ENCODE assay signal across 8 mouse cellular contexts in the genomic region with DNA sequence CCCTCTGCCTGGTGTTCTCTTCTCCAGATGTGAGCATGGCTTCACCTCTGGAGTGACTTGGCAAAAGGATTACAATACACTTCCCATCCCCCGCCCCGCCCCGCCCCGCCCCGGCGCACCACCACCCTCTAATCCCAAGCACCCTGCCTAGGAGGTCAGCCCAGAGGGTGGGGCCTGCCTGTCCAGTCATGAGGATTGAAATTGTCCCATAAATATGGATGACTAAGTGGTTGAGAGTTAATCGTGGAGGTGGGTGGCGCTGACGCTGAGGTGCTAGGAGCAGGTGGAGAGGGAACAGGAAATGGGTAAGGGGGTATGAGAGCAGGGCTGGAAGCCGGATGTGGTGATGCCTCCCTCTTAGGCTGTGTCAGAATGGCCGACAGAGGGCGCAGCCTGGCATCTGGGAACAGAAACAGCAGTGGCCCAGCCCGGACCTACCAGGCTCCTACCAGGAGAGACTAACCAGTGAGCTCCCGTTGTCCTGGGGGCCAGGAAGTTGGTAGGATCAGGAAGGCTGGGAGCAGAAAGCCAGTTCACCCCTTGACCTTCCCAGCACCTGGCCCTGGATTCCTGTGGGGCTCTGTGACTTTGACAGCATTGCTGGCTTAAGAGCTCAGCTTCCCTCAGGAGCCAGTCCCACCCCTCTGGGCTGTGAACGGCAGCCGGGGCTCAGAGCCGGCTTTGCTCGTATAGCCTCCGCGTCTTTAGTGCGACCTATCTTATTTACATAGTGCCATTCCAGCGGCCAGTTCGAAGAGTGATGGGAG. TPM values are rescaled to one million over a fixed set of nuclear protein-coding genes. Genes with fewer than 3 reads are reported as not detected.
DNase-seq lines count a peak whose midpoint lies in the region; ATAC-seq and TF ChIP-seq lines count a peak whose summit lies in the region.

No protein-coding gene starts in this region.

- in situ Hi-C loops in Patski (cut with MboI; ENCODE audit: low pct_unique_long_range_greater_than_20kb): loop anchor here (5.0 kb wide), 1 partner anchor 54 kb away; no protein-coding TSS in a partner anchor

- H3K27me3 ChIP-seq in Patski: no peaks in the 10 kb centered on the region
- 0 out of 2 replicates have a peak, but pooled peaks cover 4% of the 10 kb centered on the region for H3K27me3 ChIP-seq in forebrain, embryonic 12.5 days
- H3K27me3 ChIP-seq in megakaryocyte, embryonic 14.5 days (replicated peaks): peaks cover 10% of the 10 kb centered on the region

- peak overlapping the region; percentile 59; the same call in 1 of the 2 replicates for H3K9ac ChIP-seq in forebrain, embryonic 12.5 days

- TF ChIP-seq CTCF in Patski (IDR thresholded peaks at IDR 0.05): no peak

- H3K36me3 ChIP-seq in forebrain, embryonic 12.5 days (replicated peaks): no peaks in the 10 kb centered on the region
- H3K36me3 ChIP-seq in megakaryocyte, embryonic 14.5 days (replicated peaks; ENCODE audit: low read length): no peaks in the 10 kb centered on the region

- H3K4me3 ChIP-seq in forebrain, embryonic 12.5 days (replicated peaks): peak overlapping the region; percentile 52
- H3K4me3 ChIP-seq in megakaryocyte, embryonic 14.5 days (replicated peaks): peak overlapping the region; percentile 95

- H3K27ac ChIP-seq in forebrain, embryonic 12.5 days: peak overlapping the region; percentile 58; the same call in 1 of the 2 replicates

- CTCF ChIA-PET in Patski (lab: Charles Lee): interaction anchor here (0.5 to 5.6 kb wide), 16 partner anchors 9 to 82 kb away, joined by 3 to 38 read pairs (median 3); a partner anchor contains a TSS

- WGBS in forebrain, embryonic 12.5 days: 2% methylated on average over 23 of the region's 23 CpGs

- POLR2A ChIA-PET in Patski (lab: Charles Lee): interaction anchor here (1.2 kb wide), 1 partner anchor 13 kb away, joined by 4 read pairs; a partner anchor contains a TSS

- peak; percentile 81 for ATAC-seq in Patski
- ATAC-seq in cerebellum, adult (ENCODE audit: insufficient number of reproducible peaks, low FRiP score, low TSS enrichment): peak; percentile 41; the same call in 1 of the 2 replicates
- peak; percentile 88 for ATAC-seq in forebrain, embryonic 12.5 days (ENCODE audit: low FRiP score)

- H3K9me3 ChIP-seq in forebrain, embryonic 12.5 days: no peaks in the 10 kb centered on the region
- H3K9me3 ChIP-seq in megakaryocyte, embryonic 14.5 days: no peaks in the 10 kb centered on the region

- peaks cover 12% of the 10 kb centered on the region for H3K4me1 ChIP-seq in forebrain, embryonic 12.5 days
- peaks cover 26% of the 10 kb centered on the region for H3K4me1 ChIP-seq in megakaryocyte, embryonic 14.5 days

- peak; percentile 31 for DNase-seq in Patski (ENCODE audit: low read depth, low spot score)
- DNase-seq in heart, postnatal 4 days: peak; percentile 84
- DNase-seq in layer of hippocampus, postnatal 10 days (ENCODE audit: low spot score in 2 of 2): peak; percentile 69 to 73
- DNase-seq in right cerebral cortex, postnatal 4 days: peak; percentile 76
- peak; percentile 80 for DNase-seq in yolk sac, embryonic 10.5 days (ENCODE audit: low spot score)

- H3K4me2 ChIP-seq in forebrain, embryonic 12.5 days: peak overlapping the region; percentile 63

RNA-seq across cellular contexts. Expression of a gene that starts 12.7 kb away (rescaled TPM):
- polyA plus RNA-seq in Patski (2021): 9.9 TPM
- 15.0 and 15.5 TPM in 2 replicates for polyA plus RNA-seq in forebrain, embryonic 12.5 days (2016; fragmentation: Nextera tagmentation; extraction: Ambion mirVana)
- 10 to 100 TPM; 22.4 to 28.0 TPM for total RNA-seq in heart, postnatal 4 days (2021)
- total RNA-seq in layer of hippocampus, postnatal 10 days (2021): 1 to 10 TPM; 8.2 to 9.6 TPM
- 3.6 and 7.0 TPM in 2 replicates for polyA plus RNA-seq in megakaryocyte, embryonic 14.5 days (2012; ENCODE audit: insufficient read depth, low replicate concordance)

RNA-seq across cellular contexts. Expression of a gene that starts 47.6 kb away (rescaled TPM):
- polyA plus RNA-seq in Patski (2021): 30.9 TPM
- 10.1 and 10.7 TPM in 2 replicates for polyA plus RNA-seq in forebrain, embryonic 12.5 days (2016; fragmentation: Nextera tagmentation; extraction: Ambion mirVana)
- total RNA-seq in heart, postnatal 4 days (2021): 10 to 100 TPM; 26.0 to 26.8 TPM
- 10 to 100 TPM; 18.0 to 19.0 TPM for total RNA-seq in layer of hippocampus, postnatal 10 days (2021)
- 2.9 and 3.3 TPM in 2 replicates for polyA plus RNA-seq in megakaryocyte, embryonic 14.5 days (2012; ENCODE audit: insufficient read depth, low replicate concordance)

Comparison
In these comparisons a context has a peak if more than half of its experiments do, and no peak if none do; other contexts are left out.
1. Peak in every context shown above with its lines: DNase-seq, ATAC-seq, H3K4me3 ChIP-seq and H3K27ac ChIP-seq.
2. DNase-seq: peak in every context shown above with its lines; median percentile 84 in heart, postnatal 4 days; 80 in yolk sac, embryonic 10.5 days; 76 in right cerebral cortex, postnatal 4 days; 71 in layer of hippocampus, postnatal 10 days; 31 in Patski.